Mouse (Mus musculus) brain, embryonic 14.5 days (tissue): ENCODE results near the gene Ggt5.

Experiments used
- CTCF ChIP-seq: fragments of 200-500 bp; IDR thresholded peaks from 2 replicates; pipeline ENCODE4 v1.5.1; 2012; ENCODE audit warnings: inconsistent platforms, mild to moderate bottlenecking, moderate library complexity, borderline replicate concordance; ENCODE audit not compliant: insufficient read depth, insufficient read length; ENCODE audit errors: extremely low read depth
- POLR2A ChIP-seq: fragments of 200-500 bp; IDR thresholded peaks from 2 replicates; pipeline ENCODE4 v1.6.1; 2012; ENCODE audit warnings: mild to moderate bottlenecking, inconsistent platforms, borderline replicate concordance; ENCODE audit not compliant: poor library complexity, insufficient read depth, insufficient read length, severe bottlenecking; ENCODE audit errors: extremely low read depth

DNA sequence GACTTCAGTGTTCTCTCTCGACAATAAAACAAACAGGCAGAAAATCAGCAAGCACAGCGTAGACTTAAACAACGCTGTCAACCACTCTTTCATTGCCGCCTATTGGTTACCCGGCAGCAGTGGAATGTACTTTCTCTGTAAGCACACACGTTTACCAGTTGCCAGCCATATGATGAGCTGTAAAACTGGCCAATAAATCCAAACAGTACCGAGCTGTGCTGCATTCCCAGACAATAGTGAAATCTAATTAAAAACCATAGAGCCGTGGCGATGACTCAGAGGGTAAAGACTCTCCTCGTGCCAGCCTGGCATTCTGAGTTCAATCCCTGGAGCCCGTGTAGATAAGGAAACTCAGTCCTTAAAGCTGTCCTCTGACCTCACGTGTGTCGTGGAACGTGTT lies 40.7 kb upstream of the Ggt5 start:
- TF ChIP-seq POLR2A (no peak), CTCF (no peak)
